Mouse (Mus musculus): ENCODE measurements around the gene Celf2.

Gene Celf2

DNA sequence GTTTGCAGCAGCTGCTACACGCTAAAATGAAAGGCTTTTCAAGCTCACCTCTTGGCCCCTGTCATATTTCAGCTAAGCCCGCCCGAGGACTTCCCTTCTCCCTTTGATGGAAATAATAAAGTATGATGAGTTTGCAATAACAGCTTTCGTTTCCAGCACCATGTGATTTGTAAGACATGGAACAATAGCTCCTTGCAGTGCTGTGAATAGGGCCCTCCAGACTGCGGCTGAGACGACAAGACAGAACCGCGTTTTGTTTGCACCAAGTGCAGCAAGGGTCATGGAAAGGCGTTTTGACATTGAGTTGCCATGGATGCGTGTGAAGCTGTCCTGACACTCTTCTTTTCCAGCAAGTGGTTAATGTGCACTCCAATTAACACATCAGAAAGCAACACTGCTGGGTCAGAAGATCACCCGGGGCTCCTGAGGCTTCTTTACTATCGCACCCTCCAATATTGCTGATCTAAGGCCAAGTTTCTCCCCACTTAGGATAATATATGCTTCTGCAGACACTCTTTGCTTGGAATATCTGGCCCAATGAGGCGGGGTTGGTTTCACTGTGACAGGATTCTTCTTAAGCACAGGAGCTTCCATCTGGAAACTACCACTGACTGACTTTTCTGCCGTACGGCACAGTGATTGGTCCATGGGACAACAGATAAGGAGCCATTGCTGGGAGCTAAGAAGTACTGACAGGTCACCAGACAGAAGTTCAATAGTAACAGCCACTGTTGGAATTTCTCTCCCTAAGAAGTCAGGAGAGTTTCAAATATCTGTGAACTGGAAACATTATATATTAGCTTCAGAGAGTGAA is 301.5 kb downstream of the Celf2 start:
- DNase-seq (ENCODE audit: extremely low read depth, low read depth), result no peak

DNA sequence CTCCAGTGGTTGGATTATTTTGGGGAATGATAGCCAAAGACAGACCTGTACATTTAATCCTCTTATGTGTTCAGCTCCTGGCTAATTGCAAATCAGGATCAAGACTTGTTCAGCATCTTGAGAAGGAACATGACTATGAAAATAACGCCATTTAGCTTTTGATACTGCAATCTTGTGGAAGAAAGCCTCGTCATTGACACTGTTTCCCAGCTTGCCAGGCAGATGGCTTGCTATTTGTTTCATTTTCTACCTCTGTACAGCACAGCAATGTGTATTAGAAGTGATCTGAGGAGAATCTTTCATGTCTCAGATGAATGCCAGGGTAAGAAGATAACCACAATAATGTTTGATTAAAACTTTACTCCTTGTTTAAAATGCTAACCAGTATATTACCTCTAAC is 315.9 kb downstream of the Celf2 start:
- DNase-seq (ENCODE audit: extremely low read depth, low read depth), result no peak

GRCm38 (mm10) chr2:7179186-7179585 is 330.2 kb downstream of the Celf2 start:
- DNase-seq (ENCODE audit: extremely low read depth, low read depth), result no peak

- no peak for DNase-seq (ENCODE audit: extremely low read depth, low read depth)
These were observed 335.9 kb downstream of the Celf2 start for GRCm38 (mm10) chr2:7173271-7174064.

- DNase-seq (ENCODE audit: extremely low read depth, low read depth), result no peak
These were observed 338.2 kb downstream of the Celf2 start for GRCm38 (mm10) chr2:7171087-7171696.

DNA sequence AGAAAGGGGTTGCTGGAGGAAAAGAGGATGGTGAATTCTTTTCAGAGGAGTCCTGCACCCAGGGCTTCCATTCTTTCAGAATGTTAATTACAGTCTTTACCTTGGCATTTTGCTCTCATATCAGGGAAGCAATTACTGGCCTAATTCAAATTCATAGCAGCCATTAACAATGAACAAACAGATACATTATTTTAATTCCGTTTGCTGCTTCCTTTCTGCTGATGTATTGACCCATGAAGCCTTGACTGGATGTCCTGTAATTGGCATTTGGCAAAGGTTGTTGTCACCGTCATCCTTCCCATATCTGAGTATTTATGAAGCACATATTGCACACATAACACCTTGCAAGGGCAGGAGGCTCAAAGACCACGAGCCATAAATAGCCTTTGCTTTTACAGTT is 343.6 kb downstream of the Celf2 start:
- DNase-seq (ENCODE audit: extremely low read depth, low read depth), result no peak

GRCm38 (mm10) chr2:7160108-7160507 is 349.3 kb downstream of the Celf2 start:
- DNase-seq (ENCODE audit: extremely low read depth, low read depth), result no peak

DNA sequence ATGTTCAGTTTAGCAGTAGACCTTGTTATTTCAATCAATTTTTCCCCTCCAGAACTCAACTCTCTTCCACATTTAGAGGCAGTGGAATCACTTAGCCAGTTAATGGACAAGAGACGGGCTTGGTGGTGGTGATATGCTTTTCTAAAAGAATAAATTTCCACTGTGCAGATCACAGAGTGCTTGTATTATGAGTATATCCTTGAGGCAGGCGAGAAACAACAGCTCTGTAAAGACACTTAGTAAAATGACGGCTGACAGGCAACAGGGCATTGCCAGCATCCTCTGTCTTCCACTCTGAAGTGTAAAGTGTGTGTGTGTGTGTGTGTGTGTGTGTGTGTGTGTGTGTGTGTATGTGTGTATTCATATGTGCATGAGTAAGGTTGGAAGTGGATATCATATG is 362.1 kb downstream of the Celf2 start:
- DNase-seq (ENCODE audit: extremely low read depth, low read depth), result no peak

DNA sequence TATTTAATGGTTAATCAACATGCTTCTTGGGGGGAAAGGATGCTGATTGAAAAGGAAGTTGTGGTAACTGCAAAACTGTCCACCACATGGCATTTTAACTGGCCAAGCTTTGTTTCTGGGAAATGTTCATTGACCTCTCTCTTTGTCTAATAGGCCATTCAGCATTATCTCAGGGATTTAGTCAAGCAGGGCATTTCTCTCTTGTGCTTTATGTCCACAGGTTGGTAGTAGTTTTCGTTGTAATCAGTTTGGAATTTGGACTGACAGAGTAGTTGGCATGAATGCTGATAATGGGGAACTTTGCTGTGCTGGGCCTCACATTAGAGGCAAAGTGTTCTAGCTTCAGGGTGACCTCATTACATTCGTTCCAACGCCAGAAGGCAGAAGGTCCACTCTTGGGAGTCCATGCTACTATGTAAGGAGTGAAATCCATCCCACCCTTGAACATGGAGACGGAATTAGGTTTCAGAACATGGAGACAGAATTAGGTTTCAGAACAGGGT is 363.8 kb downstream of the Celf2 start:
- DNase-seq (ENCODE audit: extremely low read depth, low read depth), result no peak

- DNase-seq (ENCODE audit: extremely low read depth, low read depth), result no peak
These were observed 364.5 kb downstream of the Celf2 start for GRCm38 (mm10) chr2:7144871-7145270.

- no peak for DNase-seq (ENCODE audit: extremely low read depth, low read depth)
These were observed 386.0 kb downstream of the Celf2 start for GRCm38 (mm10) chr2:7123366-7123765.

DNA sequence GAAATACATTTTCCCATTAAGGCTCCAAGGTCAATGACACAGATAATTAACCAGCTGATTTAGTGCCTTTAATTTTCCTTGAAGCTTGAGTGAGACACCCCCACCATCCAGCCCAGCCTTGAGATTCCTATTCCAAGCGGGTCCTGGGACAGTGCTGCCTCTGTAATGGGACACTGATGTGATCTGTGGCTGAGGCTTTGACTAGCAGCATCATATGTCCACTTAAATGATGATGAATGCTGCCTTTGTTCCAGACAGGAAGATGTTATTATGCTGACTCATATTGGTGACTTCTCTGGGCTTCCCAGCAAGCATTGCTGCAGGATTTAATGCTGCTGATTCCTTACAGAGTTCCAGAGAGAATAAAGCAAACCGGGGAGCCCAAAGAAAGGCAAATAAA is 393.6 kb downstream of the Celf2 start:
- no peak for DNase-seq (ENCODE audit: extremely low read depth, low read depth)

GRCm38 (mm10) chr2:7115161-7115560 is 394.2 kb downstream of the Celf2 start:
- DNase-seq (ENCODE audit: extremely low read depth, low read depth), result no peak

- DNase-seq (ENCODE audit: extremely low read depth, low read depth), result no peak
These were observed 395.6 kb downstream of the Celf2 start for GRCm38 (mm10) chr2:7113738-7114137.

- no peak for DNase-seq (ENCODE audit: extremely low read depth, low read depth)
These were observed 397.1 kb downstream of the Celf2 start for GRCm38 (mm10) chr2:7112156-7112813.

DNA sequence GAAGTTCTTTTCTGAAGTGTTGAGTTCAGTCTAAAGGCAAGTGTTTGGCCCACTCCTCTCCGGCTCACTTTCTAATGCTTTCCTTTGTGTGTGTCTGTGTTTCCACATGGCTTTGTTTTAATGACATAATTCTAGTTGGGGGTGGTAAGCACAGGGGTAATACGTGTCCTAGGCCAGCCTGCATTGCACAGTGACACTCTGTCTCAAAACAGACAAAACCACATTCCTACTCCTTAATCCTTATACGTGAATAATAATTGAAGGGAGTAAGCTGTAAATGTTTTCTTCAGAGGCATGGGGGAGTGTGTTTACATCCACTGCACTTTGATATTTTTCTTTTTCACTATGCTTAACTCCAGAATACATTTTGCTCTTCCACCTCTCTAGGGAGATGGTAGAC is 415.9 kb downstream of the Celf2 start:
- DNase-seq (ENCODE audit: extremely low read depth, low read depth), result no peak

DNA sequence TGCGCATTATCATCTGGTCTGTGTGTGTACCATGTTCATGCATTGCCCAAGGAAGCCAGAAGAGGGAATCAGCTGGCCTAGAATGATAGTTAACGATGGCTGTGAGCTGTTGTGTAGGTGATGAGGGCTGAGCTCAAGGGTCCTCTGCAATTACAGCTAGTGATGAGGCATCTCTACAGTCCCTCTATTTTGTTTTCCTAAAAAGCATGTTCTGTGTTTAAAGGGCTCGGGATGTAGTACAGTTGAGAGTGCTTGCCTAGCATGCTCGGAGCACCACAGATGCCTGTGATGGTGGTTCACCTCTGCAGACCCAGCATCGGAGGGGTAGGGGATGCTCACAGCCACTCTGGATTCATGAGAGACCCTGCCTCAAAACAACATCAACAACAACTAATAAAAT is 416.7 kb downstream of the Celf2 start:
- DNase-seq (ENCODE audit: extremely low read depth, low read depth), result no peak

DNA sequence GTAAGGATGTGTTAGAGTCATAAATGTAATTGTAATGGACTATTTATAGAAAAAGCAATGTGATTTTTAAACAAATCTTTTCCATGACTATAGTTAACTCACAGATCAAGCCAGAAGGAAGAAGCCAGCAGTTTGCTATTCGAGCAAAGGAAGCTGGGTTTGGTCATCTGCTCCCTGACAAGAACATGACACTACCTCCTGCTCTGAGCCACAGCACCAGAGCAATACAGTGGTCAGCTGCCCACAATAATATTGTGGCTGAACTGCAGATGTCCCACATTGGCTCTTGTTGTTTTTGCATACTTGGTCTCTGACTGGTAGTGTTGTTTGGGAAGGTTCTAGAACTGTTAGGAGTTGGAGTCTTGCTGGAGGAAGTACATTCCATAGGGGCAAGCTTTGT is 418.9 kb downstream of the Celf2 start:
- DNase-seq (ENCODE audit: extremely low read depth, low read depth), result no peak

GRCm38 (mm10) chr2:7089069-7089834 is 420.1 kb downstream of the Celf2 start:
- DNase-seq (ENCODE audit: extremely low read depth, low read depth), result no peak

GRCm38 (mm10) chr2:7088536-7088935 is 420.8 kb downstream of the Celf2 start:
- no peak for DNase-seq (ENCODE audit: extremely low read depth, low read depth)

- no peak for DNase-seq (ENCODE audit: extremely low read depth, low read depth)
These were observed 421.9 kb downstream of the Celf2 start for GRCm38 (mm10) chr2:7087480-7087879.
